Mouse (Mus musculus): ENCODE measurements at regions not wholly inside any gene's neighbourhood (a gene's known extent, or its start where the extent isn't known, plus 50 kb on each side); places are given as distances from the start of the nearest gene placed in this dataset.
"Not testable (repeated sequence)": the region's sequence is repeated elsewhere in the genome, so short reads cannot be mapped to it uniquely, and the experiment has no call there.

DNA sequence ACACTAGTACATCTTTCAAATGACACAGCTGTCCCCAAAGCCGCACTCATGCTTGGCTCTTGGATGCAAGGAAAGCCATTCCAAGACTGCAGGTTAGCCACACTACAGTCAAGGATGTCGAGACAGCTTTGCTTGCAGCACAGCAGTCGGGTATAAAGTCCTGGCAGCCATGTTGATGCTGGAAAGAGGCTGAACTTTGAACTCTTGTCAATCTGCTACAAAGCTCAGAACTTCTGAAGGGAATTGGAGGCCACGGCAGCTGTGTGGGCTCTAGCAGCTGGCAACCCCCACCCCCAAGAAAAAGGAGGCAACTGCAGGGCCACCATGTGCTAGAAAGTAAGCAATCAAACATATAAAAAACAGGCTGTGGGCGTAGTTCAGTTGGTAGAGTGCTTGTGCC lies 90.0 kb upstream of the Zcchc2 start:
- no peak for DNase-seq (ENCODE audit: low read depth, low spot score)

- DNase-seq (ENCODE audit: low read depth, low spot score), result no peak
Measured at GRCm38 (mm10) chr1:105900920-105901319, 89.3 kb upstream of the Zcchc2 start.

DNA sequence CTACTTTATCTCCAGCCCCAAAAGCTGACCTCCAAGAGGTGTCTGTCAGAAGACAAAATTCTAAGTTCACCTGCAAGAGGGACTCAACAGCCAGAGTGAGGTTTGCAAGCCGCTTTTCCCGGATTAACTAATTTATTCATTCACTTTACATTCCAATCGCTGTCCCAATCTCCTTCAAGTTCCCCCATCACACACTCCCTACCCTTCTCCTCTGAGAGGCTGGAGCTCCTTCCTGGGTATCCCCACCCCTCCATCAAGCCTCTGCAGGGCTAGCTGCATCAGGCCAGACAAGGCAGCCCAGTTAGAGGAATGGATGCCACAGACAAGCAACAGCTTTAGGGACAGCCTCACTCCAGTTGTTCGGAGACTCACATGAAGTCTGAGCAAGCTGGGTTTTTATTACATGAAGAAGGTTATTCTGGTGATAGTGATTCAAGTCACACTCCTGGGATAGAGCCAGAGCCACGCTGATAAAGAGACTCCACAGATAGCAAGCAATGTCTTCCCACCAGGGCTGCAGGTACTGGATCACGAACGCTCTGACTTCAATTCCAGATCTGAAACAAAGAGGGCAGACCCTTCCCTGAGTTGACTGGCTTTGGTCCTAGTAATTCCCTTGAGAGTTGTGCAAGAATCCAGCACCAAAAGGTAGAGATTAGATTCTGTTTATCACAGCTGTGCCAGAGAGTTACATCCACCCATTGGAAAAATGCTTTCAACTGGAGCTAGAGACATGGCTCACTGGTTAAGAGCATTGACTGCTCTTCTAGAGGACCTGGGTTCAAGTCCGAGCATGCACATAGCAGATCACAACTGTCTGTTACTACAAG lies 86.7 kb upstream of the Zcchc2 start:
- peak; percentile 64 for DNase-seq (ENCODE audit: low read depth, low spot score)

DNA sequence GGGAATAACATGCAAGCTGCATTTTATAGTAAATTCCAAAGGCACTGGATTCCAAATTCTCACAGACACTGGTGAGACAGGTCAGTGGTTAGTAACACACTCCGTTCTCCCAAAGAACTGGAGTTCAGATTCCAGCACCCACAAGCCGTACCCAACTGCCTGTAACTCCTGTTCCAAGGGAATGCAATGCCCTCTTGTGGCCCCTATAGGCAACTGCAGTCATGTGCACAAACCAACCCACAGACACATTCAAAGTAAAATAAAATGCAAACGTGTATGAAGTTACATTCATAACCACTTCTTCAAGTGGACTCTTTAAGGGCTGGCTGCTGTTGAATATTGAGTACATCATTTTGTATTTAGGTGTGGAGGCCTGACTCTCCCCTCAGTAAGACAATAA lies 85.5 kb upstream of the Zcchc2 start:
- DNase-seq (ENCODE audit: low read depth, low spot score), result peak; percentile 70

DNA sequence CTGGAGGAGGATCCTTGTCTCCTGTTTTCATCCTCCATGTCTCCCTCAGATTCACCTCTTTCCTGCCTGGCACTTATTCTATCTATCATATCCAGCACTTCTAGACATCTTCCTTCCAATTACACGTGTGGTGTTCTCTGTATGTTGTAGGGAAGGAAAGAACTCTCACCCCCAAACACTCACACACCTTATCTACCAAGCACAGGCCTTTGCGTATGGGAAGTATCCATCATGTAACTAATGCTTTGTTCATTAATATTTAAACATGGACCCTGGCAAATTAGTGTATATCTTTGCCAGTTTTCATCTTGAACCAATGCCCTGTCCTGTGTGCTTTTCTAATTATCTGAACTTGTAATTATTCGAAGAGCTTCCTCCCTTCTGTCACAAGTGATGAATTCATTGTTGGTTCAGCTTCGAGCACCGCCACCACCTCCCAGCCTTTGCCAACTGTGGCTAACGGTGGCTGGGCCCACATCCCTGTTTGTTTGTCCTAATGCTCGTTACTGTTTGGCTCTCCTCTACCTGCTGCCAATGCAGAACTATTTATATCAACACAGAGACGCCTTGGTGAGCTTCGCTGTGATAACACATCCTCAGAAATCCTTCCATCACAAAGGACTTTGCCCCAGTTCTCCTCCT lies 84.3 kb upstream of the Zcchc2 start:
- DNase-seq (ENCODE audit: low read depth, low spot score), result no peak

DNA sequence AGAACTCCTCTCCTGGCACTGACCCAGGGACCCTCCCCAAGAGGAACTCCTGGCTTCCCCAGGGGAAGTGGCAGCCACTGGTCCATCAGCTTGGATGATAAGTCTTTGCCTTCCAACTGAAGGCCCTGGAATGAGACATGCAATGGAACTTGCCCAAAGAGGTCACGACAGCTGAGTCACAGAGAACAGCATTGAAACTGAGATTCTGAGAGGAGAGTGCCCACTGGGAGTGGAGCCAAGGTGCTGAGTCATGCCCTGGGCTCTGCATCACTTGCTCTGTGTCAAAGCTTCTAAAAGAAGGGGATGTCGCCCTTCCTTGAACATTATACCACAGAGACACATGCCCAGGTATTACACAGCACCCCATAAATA lies 83.8 kb upstream of the Zcchc2 start:
- peak; percentile 12 for DNase-seq (ENCODE audit: low read depth, low spot score)

- DNase-seq (ENCODE audit: low read depth, low spot score), result peak; percentile 83
Measured at GRCm38 (mm10) chr1:105908029-105908876, 82.0 kb upstream of the Zcchc2 start.

DNA sequence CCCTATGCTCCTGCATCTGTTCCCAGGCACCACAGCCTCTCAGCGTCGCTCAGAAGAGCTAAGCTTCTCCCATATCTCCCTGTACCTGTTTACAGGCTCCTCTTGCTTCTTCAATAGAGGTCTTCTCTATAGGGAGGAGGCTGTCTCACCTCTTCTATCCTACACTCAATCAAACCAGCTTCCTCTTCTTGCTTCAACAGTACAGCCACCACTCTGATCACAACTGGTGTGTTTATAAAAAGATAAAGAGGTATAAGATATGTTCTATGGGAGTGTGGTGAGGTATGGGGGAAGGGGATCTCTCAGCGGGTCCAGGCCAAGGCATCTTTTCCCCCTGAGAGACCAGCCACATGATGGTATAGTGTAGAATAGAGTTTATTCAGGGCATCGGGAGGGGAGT lies 81.1 kb upstream of the Zcchc2 start:
- DNase-seq (ENCODE audit: low read depth, low spot score), result no peak

GRCm38 (mm10) chr1:105911714-105912113 lies 78.5 kb upstream of the Zcchc2 start:
- no peak for DNase-seq (ENCODE audit: low read depth, low spot score)

DNA sequence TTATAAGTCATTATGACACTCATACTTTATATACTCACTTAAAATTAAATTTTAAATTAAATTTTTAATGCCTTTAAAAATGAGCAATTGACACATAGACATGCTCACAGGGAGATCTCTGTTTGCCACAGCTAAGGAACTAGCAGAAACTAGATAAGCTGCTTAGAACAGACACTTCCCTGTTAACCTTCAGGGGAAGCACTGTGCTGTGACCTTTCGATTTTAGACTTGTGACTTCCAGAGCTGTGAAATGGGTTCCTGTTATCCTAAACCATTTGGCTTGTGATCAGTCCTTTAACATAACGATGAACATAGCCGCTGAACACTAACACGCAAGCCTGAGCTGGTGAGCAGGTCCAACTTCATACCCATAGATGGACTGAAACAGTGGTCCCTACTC lies 68.4 kb upstream of the Zcchc2 start:
- no peak for DNase-seq (ENCODE audit: low read depth, low spot score)

- no peak for DNase-seq (ENCODE audit: low read depth, low spot score)
Measured at GRCm38 (mm10) chr1:105922586-105922985, 67.6 kb upstream of the Zcchc2 start.

- no peak for DNase-seq (ENCODE audit: low read depth, low spot score)
Measured at GRCm38 (mm10) chr1:105923001-105923400, 67.2 kb upstream of the Zcchc2 start.

DNA sequence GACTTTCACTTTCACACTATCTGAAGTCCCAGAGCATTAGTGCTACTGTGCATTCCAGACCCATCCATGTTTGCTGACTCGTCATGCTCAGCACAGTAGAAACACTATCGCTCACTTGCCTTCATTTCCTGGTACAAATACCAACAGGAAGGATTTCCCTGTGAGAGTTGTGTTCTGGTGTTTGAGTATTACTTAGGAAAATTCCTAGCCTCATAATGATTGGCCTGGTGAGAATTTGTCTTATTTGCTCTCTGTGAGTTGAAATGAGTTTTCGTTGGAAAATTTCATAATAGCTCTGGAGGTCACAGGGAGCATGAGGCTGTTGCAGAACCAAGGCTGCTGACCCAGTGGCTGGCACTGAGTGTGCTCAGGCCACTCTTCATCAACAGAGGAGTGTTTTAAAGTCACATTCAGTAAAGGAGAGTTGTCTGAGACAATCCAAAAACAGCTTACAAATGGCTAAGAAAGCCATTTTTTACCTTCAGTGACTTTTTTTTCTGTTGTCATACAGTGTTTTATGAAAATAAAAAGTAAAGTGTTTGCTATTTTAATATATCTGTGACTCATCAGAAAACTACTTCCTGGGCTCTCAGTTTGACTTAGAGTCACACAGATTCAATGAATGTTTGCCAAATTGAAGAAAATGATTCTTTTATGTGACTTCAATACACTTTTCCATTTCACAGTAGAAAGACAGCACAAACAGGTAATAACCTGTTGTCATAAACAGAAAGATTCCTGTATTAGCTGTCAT lies 64.4 kb upstream of the Zcchc2 start:
- no peak for DNase-seq (ENCODE audit: low read depth, low spot score)

DNA sequence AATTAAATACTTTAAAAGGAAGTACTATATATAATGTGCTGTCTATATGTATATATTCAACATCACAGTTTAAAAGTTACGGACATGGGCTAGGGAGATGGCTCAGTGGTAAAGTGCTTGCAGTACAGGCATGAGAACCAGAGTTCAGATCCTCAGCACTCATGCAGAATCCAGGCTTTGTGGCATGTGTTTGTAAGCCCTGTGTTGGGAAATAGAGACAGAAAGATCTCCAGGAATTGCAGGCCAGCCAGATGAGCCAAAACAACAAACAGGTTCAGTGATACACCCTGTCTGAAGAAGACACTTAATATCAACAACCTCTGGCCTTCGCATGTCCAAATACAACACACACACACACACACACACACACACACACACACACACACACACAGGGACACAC lies 63.3 kb upstream of the Zcchc2 start:
- DNase-seq (ENCODE audit: low read depth, low spot score), result no peak

DNA sequence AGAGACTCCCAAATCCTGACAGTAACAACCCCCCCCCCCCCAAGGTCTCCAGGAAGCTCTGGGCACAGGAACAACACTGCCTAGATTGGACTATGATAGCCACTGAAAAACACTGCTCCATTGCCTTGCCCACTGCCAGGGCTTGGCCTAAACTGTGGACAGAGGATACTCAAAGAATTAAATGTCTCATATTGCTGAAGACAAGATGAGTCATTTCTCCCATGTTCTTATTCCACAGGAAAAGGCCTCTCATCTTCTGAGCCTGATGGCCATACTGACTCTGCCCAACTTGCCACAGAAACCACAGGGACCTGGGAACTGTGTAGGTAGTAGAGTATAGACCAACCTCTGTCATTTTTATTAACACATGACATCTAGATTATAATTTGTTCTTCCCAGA lies 59.4 kb upstream of the Zcchc2 start:
- no peak for DNase-seq (ENCODE audit: low read depth, low spot score)

DNA sequence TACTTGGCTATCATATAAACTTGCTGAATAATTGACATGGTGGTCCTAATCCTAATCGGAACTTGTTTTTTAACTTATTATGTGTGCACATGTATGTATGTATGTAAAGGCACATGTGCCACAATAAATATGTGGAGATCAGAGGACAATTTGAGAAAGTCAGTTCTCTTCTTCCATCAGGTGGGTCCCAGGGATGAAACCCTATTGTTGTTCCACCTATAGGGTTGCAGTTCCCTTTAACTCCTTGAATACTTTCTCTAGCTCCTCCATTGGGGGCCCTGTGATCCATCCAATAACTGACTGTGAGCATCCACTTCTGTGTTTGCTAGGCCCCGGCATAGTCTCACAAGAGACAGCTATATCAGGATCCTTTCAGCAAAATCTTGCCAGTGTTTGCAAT lies 56.0 kb upstream of the Zcchc2 start:
- DNase-seq (ENCODE audit: low read depth, low spot score), result not testable (repeated sequence)
